Mouse (Mus musculus) gonadal fat pad, adult 2 months (tissue): ENCODE measurements around the gene Platr17. TPM values are rescaled to one million over a fixed set of nuclear protein-coding genes. Genes with fewer than 3 reads are reported as not detected.

ENCODE experiments used
- DNase-seq: peaks from one replicate; pipeline ENCODE4 v3.0.0-alpha.2; 2012; ENCODE audit warnings: low read depth
- polyA plus RNA-seq: library from polyadenylated mRNA; depleted of rRNA; stranded (reverse); fragments of >200 nt; gene quantifications from 2 replicates; pipeline ENCODE4 v1.2.3, GENCODE M21; 2012

The Platr17 gene
- polyA plus RNA-seq, 1 experiment = not detected

DNA sequence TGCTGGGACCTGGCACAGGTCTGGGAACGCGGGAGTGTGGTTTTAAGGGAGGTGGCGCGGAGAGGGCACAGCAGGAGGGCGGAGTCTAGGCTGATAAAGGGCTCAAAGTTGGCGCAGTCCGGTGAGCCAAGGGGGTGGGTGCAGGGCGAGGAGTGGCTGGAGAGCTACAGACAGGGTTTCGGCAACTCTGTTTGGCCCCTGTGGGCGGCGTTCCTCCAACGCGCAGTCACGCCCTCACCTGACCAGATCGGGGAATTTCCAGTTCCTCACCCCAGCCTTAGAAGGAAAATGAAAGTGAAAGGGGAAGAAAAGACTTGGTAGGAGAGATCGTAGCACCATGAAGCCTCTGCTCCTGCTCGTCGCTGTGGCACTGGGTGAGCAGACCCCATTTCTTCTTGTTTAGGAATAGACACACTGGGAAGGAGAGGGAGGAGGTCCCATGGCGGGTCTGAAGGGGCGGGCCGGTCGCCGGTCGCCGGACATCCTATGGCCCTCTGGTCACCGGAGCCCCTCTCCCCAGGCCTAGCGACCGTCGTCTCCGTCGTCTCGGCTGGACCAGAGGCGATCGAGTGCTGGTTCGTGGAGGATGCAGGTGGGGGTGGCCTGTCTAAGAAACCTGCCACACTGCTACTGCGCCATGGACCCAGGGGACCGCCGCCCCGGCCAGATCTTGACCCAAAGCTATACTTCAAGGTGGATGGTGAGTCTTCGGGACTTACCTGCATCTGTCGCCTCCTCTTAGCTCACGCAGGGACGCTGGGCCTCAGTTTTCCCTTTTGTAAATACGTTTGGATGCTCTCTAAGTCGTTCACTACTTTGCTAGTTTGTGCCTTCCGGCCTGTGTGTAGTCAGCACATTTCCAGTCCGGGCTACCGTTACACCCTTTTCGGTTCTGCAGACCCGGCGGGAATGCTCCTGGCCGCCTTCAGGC is 14.7 kb downstream of the Platr17 start:
- DNase-seq = no peak

DNA sequence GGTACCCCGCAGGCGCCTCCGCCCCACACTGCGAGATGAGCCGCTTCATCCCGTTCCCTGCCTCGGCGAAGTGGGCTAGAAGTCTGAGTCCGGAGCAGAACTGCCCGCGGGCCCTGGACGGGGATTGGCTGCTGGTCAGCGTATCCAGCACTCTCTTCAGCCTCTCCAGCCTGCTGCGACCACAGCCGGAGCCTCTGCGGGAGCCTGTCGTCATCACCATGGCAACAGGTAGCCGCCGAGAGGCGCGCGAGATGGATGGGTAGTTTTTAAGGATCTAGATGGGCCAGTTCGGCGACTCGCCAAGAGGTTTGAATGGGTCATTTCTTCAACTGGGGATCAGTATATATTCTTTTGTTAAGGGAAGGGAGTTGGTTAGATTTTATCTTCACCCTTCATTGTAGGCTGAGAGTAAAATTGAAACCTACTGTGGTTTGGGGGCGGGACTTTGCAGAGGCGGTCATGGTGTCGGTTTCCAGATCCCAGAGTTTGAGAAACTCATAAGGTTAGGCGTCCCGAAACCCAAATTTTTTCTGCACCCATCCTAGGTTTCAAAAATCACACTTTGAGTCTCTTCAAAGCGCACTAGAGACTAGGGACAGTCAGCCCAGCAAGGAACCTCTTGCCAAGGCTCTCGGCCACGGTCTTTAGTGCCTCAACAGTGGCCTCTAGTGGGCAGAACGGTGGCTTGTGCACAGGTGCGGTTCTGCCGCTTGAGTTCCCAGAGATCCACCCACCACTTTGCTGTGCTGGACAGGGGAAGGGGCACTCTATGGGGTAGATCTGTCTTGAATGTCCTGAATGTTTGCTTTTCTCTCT is 15.6 kb downstream of the Platr17 start:
- DNase-seq = no peak

DNA sequence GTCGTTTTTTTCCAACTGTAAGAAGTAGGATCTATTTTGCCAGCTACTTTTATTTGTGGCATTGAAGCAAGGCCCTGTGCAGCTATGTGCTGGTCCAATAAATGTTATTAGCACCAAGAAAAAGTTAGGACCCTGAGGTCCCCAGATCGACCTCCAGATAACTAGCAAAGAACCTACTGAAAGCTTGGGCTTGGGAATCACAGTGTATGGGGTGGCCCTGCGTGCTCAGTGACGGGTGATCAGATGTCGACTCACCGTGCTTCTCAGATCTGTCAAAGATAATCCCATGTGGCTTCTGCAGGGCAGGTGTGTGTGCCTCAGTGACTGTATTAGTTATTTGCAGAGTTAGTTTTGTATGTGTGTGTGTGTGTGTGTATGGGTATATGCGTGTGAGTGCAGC is 16.4 kb downstream of the Platr17 start:
- DNase-seq = no peak

DNA sequence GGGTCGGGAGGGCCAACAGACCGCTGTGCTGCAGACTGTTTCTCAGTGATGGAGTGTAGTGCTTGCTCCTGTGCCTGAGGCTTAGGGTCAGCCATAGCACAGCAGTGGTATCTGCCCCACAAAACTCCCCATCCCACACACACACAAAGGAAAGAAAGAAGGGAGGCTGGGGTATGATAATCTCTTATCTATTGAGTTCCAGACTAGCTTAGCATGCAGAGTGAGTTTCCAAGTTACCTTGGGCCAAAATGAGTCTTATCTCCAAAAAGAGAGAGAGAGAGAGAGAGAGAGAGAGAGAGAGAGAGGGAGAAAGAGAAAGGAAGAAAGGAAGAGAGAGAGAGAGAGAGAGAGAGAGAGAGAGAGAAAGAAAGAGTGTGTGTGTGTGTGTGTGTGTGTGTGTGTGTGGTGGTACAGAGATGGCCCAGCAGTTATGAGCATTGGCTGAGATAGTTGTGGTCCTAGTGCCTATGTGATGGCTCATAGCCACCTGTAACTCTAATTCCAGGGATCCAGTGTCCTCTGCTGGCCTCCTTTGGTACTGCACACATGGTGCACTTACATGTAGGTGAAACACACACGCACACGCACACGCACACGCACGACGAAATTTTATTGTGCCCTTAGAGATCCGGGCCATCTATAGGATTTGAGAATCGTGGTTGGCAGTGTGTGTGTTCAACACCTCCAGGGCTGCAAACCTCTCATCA is 19.8 kb downstream of the Platr17 start:
- no peak for DNase-seq

DNA sequence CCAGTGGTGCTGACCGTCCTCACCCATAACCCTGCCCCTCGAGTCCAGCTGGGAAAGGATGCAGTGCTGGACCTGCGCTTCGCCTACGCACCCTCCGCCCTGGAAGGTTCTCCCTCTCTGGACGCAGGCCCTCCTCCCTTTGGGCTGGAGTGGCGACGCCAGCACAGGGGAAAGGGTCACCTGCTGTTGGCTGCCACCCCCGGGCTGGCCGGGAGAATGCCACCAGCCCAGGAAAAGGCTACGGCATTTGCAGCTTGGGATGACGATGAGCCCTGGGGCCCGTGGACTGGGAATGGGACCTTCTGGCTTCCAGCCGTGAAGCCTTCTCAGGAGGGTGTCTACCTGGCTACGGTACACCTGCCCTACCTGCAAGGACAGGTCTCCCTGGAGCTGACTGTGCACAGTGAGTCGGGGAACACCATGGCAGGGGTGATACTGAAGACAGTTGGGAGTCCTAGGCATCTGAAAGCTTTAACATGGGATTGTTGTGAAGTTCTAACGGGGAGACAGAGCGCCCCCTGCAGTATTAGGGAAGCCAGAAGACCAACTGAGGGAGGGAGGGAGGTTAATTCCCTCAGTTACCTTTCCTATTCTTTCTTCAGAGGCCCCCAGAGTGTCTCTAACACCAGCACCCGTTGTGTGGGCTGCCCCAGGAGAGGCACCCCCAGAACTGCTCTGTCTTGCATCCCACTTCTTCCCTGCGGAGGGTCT is 20.6 kb downstream of the Platr17 start:
- no peak for DNase-seq

DNA sequence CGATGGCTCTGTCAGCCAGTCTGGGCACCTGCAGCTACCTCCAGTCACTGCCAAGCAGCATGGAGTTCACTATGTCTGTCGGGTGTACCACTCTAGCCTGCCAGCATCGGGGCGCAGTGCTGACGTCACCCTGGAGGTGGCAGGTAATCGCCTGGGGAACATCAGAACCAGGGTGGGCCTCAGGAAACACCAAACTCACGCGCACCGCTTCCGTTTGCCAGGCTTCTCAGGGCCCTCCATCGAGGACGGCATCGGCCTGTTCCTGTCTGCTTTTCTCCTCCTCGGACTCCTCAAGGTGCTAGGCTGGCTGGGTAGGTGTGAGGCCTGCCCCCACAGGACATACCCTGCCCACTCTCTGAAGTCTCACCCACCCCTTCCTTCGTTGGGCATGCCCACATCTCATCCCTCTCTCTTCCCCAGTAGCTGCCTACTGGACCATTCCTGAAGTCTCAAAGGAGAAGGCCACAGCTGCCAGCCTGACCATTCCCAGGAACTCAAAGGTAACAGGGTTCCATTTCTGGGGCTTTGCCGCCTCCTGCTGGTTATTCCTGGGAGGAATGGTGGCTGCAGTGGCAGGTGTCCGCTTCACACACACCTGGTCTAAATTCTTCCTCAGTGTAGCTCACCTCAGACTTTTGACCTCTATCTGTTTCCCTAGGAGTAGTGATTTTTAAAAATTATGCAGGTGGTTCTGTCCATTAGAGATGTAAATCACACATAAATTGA is 21.4 kb downstream of the Platr17 start:
- DNase-seq = no peak

DNA sequence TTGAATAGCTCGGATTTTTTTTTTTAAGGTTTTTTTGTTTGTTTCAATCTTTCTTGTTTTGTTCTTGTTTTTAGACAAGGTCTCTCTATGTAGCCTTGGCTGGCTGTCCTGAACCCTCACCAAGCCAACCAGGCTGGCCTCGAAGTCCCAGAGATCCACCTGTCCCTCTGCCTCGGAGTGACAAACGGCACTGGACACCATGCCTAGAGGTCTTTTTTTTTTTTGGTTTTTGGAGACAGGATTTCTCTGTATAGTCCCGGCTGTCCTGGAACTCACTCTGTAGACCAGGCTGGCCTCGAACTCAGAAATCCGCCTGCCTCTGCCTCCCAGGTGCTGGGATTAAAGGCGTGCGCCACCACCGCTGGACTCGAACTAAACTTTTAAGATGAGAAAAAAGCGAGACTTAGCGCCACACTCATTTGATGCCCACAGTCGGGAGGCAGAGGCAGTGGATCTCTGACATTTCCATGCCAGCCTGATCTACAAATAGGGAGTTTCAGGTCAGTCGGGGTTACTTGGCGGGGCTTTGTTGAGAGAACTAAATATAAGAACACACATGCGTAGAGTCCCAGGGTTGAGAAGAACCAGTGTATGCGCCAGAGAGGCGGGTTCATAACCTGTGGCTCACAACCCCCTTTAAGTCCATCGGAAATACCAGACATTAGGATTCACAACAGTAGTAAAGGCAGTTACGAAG is 23.5 kb downstream of the Platr17 start:
- no peak for DNase-seq

DNA sequence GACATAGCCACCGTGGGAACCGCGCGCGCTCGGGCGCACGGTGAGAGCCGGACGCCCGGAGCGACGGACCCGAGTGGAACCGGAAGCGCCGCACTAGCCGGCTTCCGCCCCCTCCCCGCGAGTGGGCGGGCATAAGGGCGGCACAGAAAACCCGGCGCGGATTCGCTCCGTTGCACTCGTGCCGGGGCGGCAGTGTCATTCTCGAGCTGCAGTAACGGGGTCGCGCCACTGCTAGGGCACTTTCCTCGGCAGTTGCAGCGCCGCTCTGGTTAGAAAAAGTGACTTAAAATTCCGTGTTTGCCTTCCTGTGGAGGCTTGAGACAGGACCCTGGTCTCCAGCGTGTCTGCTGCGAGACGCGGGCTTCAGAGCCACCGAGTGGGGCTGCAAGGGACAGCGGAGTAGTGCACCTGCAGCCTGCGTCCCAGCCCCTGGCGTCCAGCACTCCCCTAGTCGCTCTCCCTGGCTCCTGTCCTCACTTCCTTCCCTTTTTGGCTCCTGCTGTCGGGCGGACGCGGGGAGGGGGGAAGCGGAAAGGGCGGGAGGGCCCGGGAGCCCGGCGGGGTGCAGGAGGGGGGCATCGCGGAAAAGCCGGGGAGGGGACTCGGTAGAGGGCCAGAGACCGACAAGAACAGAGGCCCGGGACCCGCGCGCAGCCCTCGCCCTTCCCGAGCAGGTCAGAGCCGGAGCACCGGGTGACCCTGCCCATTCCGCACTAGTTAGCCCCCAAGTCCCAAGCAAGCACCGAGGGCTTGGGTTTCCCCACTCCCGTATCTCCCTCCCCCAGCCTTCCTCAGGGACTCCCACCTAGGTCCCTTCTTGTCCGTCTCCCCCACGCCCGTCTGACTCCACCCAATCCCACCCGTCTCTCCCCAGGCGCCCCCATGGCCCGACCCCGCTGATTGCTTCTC is 24.7 kb downstream of the Platr17 start, which contains the start of gene Rgl2:
Gene Rgl2, plus strand, starts transcription at position 173 of the 909 bp plus-strand sequence.
- no peak for DNase-seq

DNA sequence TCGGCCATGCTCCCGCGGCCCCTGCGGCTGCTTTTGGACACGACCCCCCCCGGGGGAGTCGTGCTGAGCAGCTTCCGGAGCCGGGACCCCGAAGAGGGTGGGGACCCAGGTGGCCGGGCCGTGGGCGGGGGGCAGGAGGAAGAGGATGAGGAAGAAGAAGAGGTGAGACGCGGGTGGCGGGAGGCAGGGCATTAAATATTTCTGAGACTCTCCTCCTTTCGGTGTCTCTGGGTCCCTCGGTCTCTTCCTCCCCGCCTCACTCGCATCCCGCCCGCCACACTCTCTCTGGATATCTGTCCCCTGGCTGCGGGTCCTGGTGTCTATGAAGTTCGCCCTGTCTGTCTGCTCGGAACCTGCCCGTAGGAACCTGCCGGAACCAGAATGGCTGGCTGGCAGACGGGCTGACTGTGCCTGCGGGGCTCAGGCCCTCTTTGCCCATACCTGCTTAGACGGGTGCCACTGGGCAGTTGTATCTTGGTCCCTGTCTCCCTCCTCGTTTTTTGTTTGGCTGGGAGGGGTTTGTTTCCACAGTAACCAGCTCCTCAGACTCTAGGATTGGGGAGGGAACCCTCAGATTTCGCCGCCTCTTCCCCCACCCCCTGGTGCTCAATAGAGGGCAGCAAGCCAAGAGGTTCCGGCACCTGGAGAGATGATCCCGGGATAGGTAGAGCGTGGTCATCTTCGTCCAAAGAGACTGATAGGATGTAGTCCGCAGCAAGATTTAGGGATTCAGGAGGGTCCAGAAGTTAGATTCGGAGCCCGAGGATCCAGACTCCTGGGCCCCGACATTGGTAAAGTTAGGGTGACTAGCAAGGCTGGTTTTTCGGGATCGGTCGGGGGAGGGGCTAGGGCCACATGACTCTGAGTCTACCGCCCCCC is 25.6 kb downstream of the Platr17 start:
- DNase-seq = no peak

DNA sequence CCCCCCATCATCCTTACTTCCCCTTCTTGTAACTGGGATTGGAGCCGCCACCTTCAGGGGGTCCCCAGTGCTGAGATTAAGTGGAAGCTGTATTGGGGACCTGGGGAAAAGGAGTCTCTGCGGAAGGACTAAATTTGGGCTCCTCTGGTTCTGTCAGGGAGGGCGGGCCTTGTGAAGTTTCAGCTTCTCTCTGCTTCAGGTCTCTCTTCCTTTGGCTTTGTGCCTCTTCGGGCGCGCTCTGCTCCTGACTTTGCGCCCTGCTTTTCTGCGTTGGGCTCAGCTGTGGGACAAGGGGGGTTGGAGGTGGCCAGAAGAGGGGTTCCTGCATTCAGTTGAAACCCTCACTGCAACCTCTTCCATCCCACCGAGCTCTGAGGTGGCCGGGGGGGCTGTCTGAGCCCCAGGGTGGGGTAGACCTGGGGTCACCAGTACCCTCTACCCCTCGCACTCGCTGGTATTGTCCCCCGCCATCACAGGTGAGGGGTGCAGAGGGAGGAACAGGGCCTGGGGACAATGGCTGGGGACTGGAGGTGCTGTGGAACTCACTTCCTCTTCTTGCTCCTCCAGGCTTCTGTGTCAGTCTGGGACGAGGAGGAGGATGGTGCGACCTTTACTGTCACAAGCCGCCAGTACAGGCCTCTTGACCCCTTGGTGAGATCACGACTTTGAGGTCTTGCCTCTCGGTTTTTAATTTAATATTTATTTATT is 26.4 kb downstream of the Platr17 start:
- no peak for DNase-seq

DNA sequence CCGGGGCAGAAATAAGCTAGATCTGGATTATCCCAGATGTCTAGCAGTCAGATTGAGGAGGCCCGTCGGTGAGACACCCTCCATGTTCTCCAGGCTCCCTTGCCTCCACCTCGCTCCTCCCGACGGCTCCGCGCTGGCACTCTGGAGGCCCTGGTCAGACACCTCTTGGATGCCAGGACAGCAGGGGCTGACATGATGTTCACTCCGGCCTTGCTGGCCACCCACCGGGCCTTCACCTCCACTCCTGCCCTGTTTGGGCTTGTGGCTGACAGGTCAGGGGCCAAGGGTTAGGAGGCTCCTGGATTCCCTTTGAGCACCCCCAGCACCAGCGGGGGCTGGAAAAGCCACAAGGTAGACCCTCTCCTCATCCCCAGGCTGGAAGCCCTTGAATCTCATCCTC is 27.0 kb downstream of the Platr17 start:
- no peak for DNase-seq

DNA sequence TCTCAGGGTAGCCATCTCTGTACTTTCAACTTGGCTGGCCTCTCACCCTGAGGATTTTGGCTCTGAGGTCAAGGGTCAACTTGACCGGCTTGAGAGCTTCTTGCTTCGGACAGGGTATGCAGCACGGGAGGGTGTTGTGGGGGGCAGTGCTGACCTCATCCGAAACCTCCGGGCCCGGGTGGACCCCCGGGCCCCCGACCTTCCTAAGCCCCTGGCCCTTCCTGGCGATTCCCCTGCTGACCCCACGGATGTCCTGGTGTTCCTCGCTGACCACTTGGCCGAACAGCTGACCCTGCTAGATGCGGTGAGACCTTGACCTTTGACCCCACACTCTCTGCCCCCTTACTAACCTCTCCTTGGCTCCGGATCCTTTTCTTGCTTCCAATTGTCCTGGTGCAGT is 27.5 kb downstream of the Platr17 start:
- DNase-seq = no peak

DNA sequence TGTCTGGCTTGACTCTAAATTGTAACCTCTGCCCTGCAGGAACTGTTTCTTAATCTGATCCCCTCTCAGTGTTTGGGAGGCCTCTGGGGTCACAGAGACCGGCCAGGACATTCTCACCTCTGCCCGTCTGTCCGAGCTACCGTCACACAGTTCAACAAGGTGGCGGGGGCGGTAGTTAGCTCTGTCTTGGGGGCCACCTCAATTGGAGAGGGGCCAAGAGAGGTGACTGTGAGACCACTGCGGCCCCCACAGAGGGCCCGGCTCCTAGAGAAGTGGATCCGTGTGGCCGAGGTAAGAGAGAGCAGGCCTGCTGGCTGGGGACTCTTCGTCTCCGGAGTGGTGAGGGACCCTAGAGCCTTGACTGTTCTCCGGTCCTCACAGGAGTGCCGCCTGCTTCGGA is 28.0 kb downstream of the Platr17 start:
- no peak for DNase-seq

DNA sequence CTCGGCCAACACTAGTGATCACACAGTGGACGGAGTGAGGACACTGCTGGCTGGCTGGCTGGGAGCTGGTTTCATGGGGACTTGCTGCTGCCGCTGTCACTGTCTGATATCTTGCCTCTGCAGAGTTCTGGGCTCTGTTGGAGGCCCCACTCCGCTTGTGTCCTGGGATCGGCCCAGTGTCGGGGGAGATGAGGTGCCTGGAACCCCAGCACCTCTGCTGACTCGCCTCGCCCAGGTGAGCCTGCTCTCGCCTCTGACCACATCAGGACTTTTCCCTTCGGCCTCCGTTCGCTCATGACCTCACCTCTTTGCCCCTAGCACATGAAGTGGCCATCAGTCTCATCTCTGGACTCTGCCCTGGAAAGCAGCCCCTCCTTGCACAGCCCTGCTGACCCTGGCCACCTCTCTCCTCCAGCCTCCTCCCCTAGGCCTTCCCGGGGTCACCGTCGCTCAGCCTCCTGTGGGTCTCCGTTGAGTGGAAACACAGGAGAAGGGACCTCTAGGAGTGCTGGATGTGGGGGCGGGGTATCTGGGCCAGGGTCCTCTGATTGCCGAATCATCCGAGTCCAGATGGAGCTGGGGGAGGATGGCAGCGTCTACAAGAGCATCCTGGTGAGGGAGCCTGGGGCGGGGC is 30.6 kb downstream of the Platr17 start:
- DNase-seq = no peak

DNA sequence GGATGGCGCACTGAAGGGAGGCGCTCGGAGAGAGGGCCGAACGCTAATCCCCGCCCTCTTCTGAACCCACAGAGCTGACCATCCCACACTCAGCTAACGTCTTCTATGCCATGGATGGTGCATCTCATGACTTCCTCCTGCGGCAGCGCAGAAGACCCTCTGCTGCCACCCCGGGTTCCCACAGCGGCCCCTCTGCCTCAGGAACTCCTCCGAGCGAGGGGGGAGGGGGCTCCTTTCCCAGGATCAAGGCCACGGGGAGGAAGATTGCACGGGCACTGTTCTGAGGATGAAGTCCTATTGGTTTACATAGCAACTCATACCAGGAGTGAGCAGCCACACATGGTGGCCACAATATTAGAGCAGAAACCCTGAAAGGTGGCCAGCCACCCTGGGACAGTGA is 32.1 kb downstream of the Platr17 start:
- no peak for DNase-seq

DNA sequence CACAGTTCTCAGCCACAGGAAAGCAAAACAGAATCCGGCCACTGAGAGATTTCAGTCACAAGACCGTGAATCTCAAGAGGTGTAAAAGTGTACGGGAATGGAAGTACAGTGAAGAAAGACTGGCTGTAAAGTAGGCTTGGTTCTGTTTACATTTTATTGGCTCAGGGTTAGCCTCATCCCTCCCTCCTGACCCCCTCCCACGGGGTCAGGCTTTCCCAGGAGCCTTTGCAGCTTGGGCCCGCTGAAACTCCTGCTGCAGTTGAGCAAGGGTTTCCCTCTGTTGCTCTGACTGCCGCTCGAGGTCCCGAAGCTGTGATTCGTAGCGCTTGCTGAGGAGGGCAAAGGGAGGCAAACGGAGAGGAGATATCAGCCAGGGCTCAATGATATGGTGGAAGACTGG is 33.8 kb downstream of the Platr17 start:
- no peak for DNase-seq

DNA sequence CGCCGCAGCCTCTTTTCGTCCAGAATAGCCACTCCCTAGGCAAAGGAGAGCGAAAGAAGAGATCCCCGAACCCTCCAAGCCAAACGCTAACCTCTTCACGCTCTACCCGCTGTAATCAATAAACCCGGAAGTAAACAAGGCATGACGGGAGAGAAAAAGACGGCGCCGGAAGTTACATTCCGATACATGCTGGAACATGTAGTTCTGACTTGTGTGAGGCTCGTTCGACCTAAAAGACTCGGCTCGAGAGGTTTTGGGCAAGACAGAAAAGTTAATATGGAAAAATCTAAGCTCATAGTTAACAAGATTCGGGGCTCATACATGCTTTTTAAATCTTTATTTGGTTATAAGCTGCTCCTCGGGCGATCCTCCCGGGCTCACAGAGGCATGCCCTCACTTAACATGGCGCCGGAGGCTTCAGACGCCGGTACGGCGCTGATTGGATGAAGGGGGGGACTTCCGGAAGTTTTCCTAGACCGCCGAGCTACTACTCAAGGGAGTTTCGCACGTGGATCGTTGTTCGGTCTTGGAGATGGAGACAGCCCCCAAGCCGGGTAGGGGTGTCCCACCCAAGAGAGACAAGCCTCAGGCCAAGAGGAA is 35.4 kb downstream of the Platr17 start, which contains the start of the genes Pfdn6 and Wdr46:
Gene Pfdn6, minus strand, starts transcription at position 138 of the 600 bp plus-strand sequence.
Gene Wdr46, plus strand, starts transcription at position 455 of the 600 bp plus-strand sequence.
- no peak for DNase-seq
